Mouse (Mus musculus): ENCODE measurements around the gene Gpr68. TPM values are rescaled to one million over a fixed set of nuclear protein-coding genes. Genes with fewer than 3 reads are reported as not detected.

Gpr68 gene
- polyA plus RNA-seq, 1 experiment from 2014 or later = 0.26 TPM

- Histone ChIP-seq H3K9ac (peak overlapping the region; percentile 61), H3K9me3 (no peaks in the 10 kb centered on the region), H3K4me1 (peaks cover 10% of the 10 kb centered on the region), H3K4me3 (replicated peaks) (peak overlapping the region; percentile 46), H3K27ac (no peak overlapping the region), H3K36me3 (replicated peaks) (peaks cover 28% of the 10 kb centered on the region), H3K27me3 (peaks cover 25% of the 10 kb centered on the region), H3K4me2 (peak overlapping the region; percentile 91)
- 30% methylated on average over 7 of the region's 10 CpGs for WGBS
- ATAC-seq (ENCODE audit: low FRiP score) = peak; percentile 36; the same call in 1 of the 2 replicates
Measured at GRCm38 (mm10) chr12:100908298-100909034, 468 bp upstream of the Gpr68 start.

DNA sequence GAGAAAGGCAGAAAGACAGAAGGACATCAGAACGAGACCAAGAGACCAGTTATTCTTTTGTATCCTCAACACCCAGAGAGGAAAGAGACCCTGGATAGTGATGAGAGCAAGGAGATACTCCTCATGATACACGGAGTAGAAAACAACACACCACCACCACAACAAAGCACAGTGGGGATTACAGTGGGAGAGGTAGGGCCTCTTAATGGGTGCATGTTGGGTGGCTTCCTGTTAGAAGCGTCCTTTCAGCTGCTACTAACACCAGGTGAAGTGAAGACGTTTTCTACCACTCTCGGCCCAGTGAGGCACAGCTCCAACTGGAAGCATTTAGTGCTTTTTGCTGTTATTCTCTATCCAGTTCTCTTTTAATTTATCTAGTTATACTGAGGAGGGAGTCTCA, 1.1 kb downstream of the Gpr68 start:
- no peak overlapping the region for H3K4me3 ChIP-seq (replicated peaks)
- no peak overlapping the region for H3K4me2 ChIP-seq
- peaks cover 10% of the 10 kb centered on the region for H3K4me1 ChIP-seq
- peaks cover 30% of the 10 kb centered on the region for H3K27me3 ChIP-seq
- ATAC-seq (ENCODE audit: low FRiP score) = no peak
- 76% methylated on average over 5 of the region's 5 CpGs for WGBS
- H3K9ac ChIP-seq = no peak overlapping the region
- H3K27ac ChIP-seq = no peak overlapping the region
- peaks cover 12% of the 10 kb centered on the region for H3K36me3 ChIP-seq (replicated peaks)
- H3K9me3 ChIP-seq = no peaks in the 10 kb centered on the region

GRCm38 (mm10) chr12:100903761-100904160, 4.2 kb downstream of the Gpr68 start:
- Histone ChIP-seq H3K9ac (no peak overlapping the region), H3K27ac (no peak overlapping the region), H3K4me3 (replicated peaks) (no peak overlapping the region), H3K4me2 (no peak overlapping the region), H3K27me3 (peaks cover 54% of the 10 kb centered on the region), H3K36me3 (replicated peaks) (no peaks in the 10 kb centered on the region), H3K9me3 (no peaks in the 10 kb centered on the region), H3K4me1 (peaks cover 20% of the 10 kb centered on the region)
- ATAC-seq (ENCODE audit: low FRiP score) = no peak
- WGBS = 91% methylated on average over 9 of the region's 9 CpGs

- WGBS = 84% methylated on average over 6 of the region's 6 CpGs
- no peak for ATAC-seq (ENCODE audit: low FRiP score)
Measured at GRCm38 (mm10) chr12:100901386-100901785, 6.6 kb downstream of the Gpr68 start.

GRCm38 (mm10) chr12:100900901-100901300, 7.1 kb downstream of the Gpr68 start:
- no peak overlapping the region for H3K27ac ChIP-seq
- H3K4me2 ChIP-seq = no peak overlapping the region
- H3K9me3 ChIP-seq = no peaks in the 10 kb centered on the region
- no peaks in the 10 kb centered on the region for H3K36me3 ChIP-seq (replicated peaks)
- H3K4me3 ChIP-seq (replicated peaks) = no peak overlapping the region
- H3K27me3 ChIP-seq = peaks cover 57% of the 10 kb centered on the region
- ATAC-seq (ENCODE audit: low FRiP score) = no peak
- H3K9ac ChIP-seq = no peak overlapping the region
- H3K4me1 ChIP-seq = peaks cover 22% of the 10 kb centered on the region
- 86% methylated on average over 6 of the region's 6 CpGs for WGBS

More at GRCm38 (mm10) chr12:100901386-100901785, 6.6 kb downstream of the Gpr68 start:
- no peak overlapping the region for H3K4me3 ChIP-seq (replicated peaks)
- H3K4me2 ChIP-seq = no peak overlapping the region
- no peak overlapping the region for H3K27ac ChIP-seq
- no peaks in the 10 kb centered on the region for H3K36me3 ChIP-seq (replicated peaks)
- peaks cover 22% of the 10 kb centered on the region for H3K4me1 ChIP-seq
- H3K9me3 ChIP-seq = no peaks in the 10 kb centered on the region
- no peak overlapping the region for H3K9ac ChIP-seq
- H3K27me3 ChIP-seq = peaks cover 56% of the 10 kb centered on the region

GRCm38 (mm10) chr12:100899111-100899640, 8.8 kb downstream of the Gpr68 start:
- no peaks in the 10 kb centered on the region for H3K9me3 ChIP-seq
- no peak overlapping the region for H3K27ac ChIP-seq
- H3K4me1 ChIP-seq = peaks cover 25% of the 10 kb centered on the region
- peak; percentile 47; the same call in 1 of the 2 replicates for ATAC-seq (ENCODE audit: low FRiP score)
- peak overlapping the region; percentile 30 for H3K9ac ChIP-seq
- H3K27me3 ChIP-seq = peaks cover 57% of the 10 kb centered on the region
- peak overlapping the region; percentile 38 for H3K4me3 ChIP-seq (replicated peaks)
- no peaks in the 10 kb centered on the region for H3K36me3 ChIP-seq (replicated peaks)
- H3K4me2 ChIP-seq = peak overlapping the region; percentile 58
- under 1% methylated on average over 30 of the region's 30 CpGs for WGBS

DNA sequence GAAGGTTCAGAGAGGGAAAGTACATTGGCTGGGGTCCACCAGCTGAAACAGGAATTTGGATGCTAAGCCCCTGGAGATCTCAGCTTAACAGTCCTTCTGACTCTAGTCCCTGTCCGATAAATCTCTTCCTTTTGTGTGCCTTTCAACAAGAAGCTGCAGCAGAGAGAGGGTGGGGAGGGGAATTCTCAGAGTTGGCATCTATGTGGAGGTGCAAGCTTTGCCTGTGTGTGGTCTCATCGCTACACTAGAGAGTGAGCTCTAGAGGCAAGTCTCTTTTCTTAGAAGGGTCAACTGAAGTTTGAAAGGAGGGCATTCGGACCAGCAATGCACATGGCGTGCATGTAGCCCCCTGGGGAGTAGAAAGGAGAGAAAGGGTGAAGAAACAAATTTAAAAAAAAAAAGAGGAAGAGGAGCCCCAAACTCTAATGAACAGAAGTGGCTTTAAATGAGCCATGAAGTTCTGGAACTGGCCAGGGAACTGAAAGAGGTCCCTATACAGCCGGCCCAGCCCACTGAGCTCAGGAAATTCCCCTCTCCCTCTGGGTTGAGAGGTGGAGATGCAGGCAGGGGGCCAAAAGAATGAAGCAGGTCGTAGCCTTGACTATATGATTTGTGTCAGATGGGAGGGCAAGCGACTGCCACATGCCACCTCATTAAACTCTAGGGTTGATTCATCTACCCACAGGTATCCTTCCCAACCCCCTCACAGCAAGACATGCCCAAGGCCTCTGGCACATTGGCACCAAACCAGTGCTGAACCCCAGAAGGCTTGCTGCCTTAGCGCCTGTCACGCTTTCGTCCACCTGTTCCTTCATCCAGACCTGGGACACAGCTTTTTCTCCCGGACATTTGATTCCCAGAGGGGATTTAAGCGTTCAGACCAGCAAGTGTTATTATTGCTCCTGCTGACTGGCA, 10.0 kb downstream of the Gpr68 start:
- H3K9ac ChIP-seq = no peak overlapping the region
- WGBS = 24% methylated on average over 12 of the region's 12 CpGs
- peak overlapping the region; percentile 58 for H3K4me2 ChIP-seq
- peak overlapping the region; percentile 38; the same call in 1 of the 2 replicates for H3K4me3 ChIP-seq (replicated peaks)
- H3K36me3 ChIP-seq (replicated peaks) = no peaks in the 10 kb centered on the region
- H3K4me1 ChIP-seq = peaks cover 25% of the 10 kb centered on the region
- H3K9me3 ChIP-seq = no peaks in the 10 kb centered on the region
- no peak for ATAC-seq (ENCODE audit: low FRiP score)
- H3K27ac ChIP-seq = no peak overlapping the region
- peaks cover 57% of the 10 kb centered on the region for H3K27me3 ChIP-seq

GRCm38 (mm10) chr12:100896661-100897060, 11.3 kb downstream of the Gpr68 start:
- Histone ChIP-seq H3K9ac (no peak overlapping the region), H3K9me3 (no peaks in the 10 kb centered on the region), H3K4me1 (peaks cover 25% of the 10 kb centered on the region), H3K27me3 (peaks cover 50% of the 10 kb centered on the region), H3K4me3 (replicated peaks) (no peak overlapping the region), H3K4me2 (no peak overlapping the region), H3K27ac (no peak overlapping the region), H3K36me3 (replicated peaks) (no peaks in the 10 kb centered on the region)
- ATAC-seq (ENCODE audit: low FRiP score) = no peak
- WGBS = 63% methylated on average over 3 of the region's 3 CpGs

- no peak overlapping the region for H3K4me2 ChIP-seq
- no peaks in the 10 kb centered on the region for H3K36me3 ChIP-seq (replicated peaks)
- no peak overlapping the region for H3K9ac ChIP-seq
- peaks cover 44% of the 10 kb centered on the region for H3K27me3 ChIP-seq
- no peaks in the 10 kb centered on the region for H3K9me3 ChIP-seq
- ATAC-seq (ENCODE audit: low FRiP score) = 0 out of 2 replicates have a peak, but pooled peaks have one; percentile 41
- H3K27ac ChIP-seq = no peak overlapping the region
- no peak overlapping the region for H3K4me3 ChIP-seq (replicated peaks)
- 0% methylated on average over 2 of the region's 2 CpGs for WGBS
- H3K4me1 ChIP-seq = peaks cover 25% of the 10 kb centered on the region
Measured at GRCm38 (mm10) chr12:100895504-100895903, 12.5 kb downstream of the Gpr68 start.

DNA sequence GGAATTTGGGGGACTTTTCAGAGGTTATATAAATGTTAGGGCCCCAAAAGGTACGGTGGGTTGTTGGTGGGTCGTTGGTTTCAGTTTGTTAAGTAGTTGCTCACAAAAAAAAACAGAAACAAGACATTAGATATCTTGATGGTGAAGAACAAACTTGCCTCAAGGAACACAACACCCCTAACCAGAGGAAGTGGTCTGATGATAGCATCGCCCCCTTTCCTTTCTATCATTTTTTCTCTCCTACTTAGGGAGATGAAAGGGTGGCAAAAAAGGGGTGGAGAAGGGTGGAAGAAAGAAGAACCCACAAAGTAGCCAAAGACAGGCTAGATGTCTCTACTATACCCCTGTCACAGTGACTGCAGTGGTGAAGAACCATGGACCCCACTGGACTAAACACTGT, 17.4 kb downstream of the Gpr68 start:
- Histone ChIP-seq H3K4me3 (replicated peaks) (no peak overlapping the region), H3K4me1 (0 out of 2 replicates have a peak, but pooled peaks cover 6% of the 10 kb centered on the region), H3K4me2 (no peak overlapping the region), H3K27me3 (no peaks in the 10 kb centered on the region), H3K9ac (no peak overlapping the region), H3K27ac (no peak overlapping the region), H3K36me3 (replicated peaks) (no peaks in the 10 kb centered on the region), H3K9me3 (no peaks in the 10 kb centered on the region)
- WGBS = 86% methylated on average over 3 of the region's 3 CpGs
- ATAC-seq (ENCODE audit: low FRiP score) = no peak

GRCm38 (mm10) chr12:100887801-100888258, 20.2 kb downstream of the Gpr68 start:
- Histone ChIP-seq H3K36me3 (replicated peaks) (no peaks in the 10 kb centered on the region), H3K4me3 (replicated peaks) (no peak overlapping the region), H3K27me3 (no peaks in the 10 kb centered on the region), H3K4me2 (no peak overlapping the region), H3K9me3 (no peaks in the 10 kb centered on the region), H3K4me1 (0 out of 2 replicates have a peak, but pooled peaks cover 2% of the 10 kb centered on the region), H3K9ac (no peak overlapping the region), H3K27ac (no peak overlapping the region)
- ATAC-seq (ENCODE audit: low FRiP score) = no peak
- 44% methylated on average over 12 of the region's 12 CpGs for WGBS

DNA sequence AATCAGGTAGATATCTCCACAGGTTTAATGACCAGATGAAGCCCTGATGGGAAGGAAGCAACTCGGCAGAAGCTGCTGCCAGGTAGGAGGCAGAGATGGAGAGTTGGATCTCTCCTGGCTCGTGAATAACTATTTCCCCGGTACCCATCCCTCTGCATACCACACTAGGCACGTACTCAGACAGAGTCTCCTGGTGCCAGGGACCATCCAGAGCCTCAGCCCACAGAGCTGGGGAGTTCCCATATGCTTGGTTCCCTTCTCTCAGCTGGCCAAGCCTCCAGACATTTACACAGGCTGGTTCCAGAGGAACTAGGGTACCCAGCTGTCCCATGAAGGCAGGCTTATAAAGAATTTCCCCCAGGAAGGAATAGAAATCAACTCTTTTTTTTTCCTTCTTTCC, 21.1 kb downstream of the Gpr68 start:
- no peak for ATAC-seq (ENCODE audit: low FRiP score)
- no peak overlapping the region for H3K4me2 ChIP-seq
- WGBS = 77% methylated on average over 4 of the region's 4 CpGs

More for the DNA sequence above, 21.1 kb downstream of the Gpr68 start:
- Histone ChIP-seq H3K27ac (no peak overlapping the region), H3K9me3 (no peaks in the 10 kb centered on the region), H3K27me3 (no peaks in the 10 kb centered on the region), H3K4me3 (replicated peaks) (no peak overlapping the region), H3K4me1 (0 out of 2 replicates have a peak, but pooled peaks cover 2% of the 10 kb centered on the region), H3K9ac (no peak overlapping the region), H3K36me3 (replicated peaks) (no peaks in the 10 kb centered on the region)

All from forebrain, embryonic 12.5 days (tissue).